Mouse (Mus musculus) MEL-GATA-1-ER (cell line): ENCODE measurements around the gene Gpatch3.

Experiments used
- DNase-seq: peaks from one replicate; pipeline ENCODE4 v3.0.0-alpha.2; 2012; ENCODE audit warnings: low read depth; ENCODE audit errors: extremely low read depth

Gpatch3 gene

DNA sequence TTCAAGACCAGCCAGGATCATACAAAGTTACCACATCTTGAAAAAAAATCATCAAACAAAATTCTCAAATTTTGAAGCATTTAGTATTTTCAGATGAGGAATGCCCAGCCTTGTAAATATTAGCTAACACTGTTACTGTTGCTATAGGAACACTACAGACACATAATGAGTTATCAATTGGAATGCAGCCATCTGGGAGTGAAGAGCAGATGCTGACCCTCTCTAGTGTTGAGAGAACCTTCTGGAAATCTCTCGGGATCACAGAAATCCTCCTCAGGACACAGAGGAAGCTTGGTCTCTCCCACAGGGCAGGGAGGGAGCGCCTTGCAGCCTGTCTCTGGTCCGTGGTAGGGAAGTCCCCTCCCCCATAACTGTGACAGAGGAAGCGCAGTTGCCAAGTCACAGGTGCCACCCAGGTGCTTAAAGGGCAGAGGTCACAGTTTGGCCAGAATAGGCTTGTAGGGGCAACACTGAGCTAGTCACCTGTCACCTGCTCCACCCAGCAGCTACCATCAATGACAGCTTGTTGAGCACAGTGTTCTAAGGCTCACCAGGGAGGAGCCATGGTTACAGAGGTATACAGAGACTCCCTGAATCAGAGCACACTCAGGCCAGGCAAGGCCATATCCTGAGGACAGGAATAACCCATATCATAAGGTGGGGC lies 45.1 kb downstream of the Gpatch3 start:
- DNase-seq = no peak

DNA sequence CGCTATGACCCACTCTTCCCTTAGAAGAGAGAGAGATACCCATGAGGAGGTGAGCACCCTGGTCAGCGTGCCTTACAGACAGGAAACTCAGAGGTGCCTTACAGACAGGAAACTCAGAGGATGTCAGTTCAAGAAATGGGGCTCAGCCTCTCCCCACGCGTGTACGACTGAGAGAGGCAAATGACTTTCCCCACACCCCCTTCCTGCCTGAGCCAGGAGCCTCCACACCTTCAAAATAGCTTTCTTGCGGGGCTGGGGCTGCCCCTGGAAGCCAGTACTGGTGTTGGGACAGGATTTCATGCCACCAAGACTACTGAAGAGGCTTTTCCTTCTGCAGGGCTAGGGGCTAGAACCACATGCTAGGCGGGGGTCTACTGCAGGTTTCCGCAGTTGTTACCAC lies 46.1 kb downstream of the Gpatch3 start:
- DNase-seq = no peak

DNA sequence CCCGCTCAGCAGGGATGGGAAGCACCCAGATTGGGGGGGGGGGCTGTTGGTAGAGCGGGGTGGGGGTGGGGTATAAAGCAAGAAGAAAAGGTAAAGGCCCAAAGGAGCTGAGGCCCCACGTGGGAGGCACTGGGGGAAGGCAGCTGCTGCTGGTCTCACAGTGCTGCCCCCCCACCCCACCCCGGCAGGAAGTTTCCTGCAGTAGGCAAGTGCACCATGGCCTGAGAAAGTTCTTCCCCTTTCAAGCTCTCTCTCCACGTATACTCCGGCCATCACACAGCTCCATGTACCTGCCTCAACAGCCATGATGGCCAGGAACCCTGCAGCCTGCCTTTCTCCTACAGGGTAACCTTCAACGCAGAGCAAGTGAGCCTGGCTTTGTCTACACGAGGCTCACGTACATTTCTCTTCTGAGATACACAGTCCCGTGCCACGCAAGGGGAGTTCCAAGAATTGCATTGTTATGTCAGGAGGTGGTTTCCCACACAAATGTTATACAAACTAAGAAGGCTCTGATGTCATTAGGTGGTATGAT lies 47.7 kb downstream of the Gpatch3 start:
- DNase-seq = no peak

DNA sequence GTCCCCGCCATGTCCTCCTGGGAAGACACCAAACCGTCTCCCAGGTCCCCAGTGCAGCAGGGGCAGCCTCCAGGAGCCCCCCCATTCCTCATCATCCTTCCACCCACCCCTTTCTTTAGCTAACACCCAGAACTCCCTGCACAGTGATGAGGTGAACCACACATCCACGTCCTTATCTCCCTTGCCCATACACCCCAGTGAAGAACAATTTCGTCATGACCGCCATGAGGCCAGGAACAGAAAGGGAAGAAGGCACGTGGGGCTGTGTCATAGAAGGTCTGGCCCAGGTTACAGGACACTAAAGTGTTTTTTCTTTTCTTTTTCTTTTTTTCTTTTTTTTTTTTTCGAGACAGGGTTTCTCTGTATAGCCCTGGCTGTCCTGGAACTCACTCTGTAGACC lies 50.3 kb downstream of the Gpatch3 start:
- DNase-seq = no peak

DNA sequence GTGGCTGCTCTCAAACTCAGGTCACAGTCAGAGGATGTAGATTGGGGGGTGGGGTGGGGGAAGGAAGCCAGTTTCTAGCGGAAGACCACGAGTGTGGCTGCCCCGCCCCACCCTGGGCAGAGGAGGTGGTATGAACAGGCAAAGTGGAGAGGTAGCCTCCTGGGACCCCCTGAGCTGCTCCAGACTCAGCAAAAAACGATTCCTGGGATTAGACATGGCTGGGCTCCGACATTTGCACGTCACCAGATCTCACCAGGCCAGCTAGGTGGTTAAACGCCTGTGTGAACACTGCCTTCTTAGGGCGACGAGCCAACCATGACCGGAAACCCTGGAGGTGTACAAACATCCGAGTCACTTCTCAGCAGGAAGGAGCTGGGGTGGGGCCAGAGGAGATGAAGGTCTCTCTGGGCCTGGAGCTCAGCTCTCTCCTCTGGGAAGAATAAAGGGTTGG lies 51.1 kb downstream of the Gpatch3 start:
- no peak for DNase-seq

DNA sequence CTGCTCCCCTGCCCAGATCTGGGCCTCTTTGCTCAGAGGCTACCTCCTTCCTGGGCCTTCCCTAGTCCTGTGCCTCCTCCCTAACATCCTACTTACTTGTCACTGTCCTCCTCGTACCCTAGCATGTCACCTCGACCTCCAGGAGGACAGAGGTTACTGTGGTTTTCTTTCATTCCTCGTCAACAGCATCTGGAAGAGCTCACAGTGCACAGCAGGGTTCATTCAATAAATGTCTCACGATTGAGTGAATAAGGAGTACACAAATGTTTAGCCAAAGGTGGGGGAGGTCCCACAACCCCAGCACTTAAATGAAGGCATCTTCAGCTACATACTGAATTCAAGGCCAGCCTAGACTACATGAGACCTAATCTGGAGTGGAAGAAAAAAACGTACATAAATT lies 51.7 kb downstream of the Gpatch3 start:
- DNase-seq = no peak

DNA sequence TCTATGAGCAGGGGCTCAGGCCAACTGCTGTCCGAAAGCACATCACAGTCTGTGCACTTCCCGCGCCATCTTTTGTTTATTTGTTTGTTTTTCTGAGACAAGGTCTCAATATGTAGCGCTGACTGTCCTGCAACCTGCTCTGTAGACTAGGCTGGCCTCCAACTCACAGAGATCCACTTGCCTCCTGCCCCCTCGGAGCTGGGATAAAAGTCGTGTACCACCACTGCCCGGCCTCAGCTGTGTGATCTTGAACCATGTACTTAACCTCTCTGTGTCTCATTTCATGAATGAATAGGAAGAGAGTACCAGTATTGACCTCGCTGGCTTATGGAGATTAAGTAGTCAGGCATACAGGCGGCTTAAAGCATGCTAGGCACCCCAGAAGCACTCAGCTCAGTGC lies 52.1 kb downstream of the Gpatch3 start:
- no peak for DNase-seq

DNA sequence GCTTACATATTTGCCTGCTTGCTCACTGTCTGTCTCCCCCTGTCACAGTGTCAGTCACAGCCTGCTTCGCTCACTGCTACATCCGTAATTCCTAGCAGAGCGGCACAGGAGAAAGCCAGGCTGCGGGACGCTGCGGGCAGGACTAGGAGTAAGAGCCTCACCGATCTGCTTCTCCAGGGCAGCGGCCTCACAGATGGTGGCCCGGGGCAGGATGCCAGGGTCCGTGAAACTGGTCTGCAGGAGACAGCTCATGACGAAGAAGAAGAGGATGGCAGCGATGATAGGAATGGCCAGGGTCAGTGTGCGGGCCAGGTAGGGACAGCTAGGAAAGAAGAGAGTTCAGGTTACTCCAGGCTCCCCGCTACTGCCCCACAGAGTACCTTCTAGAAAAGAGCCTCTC lies 52.5 kb downstream of the Gpatch3 start:
- no peak for DNase-seq

DNA sequence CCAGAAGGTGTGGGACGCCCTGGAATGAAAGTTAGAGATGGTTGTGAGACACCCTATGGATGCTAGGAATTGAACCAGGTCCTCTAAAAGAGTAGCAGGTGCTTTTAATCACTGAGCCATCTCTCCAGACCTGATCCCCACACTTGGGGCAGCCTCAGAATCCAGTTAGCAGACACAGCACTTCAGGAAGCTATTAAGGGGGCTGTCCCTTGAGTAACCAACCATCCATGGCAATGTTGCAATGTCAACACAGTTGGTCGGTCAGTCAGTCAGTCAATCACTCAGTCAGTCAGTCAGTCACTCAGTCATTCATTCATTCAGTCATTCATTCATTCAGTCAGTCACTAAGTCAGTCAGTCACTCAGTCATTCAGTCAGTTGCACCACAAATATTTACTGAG lies 54.0 kb downstream of the Gpatch3 start:
- DNase-seq = no peak

DNA sequence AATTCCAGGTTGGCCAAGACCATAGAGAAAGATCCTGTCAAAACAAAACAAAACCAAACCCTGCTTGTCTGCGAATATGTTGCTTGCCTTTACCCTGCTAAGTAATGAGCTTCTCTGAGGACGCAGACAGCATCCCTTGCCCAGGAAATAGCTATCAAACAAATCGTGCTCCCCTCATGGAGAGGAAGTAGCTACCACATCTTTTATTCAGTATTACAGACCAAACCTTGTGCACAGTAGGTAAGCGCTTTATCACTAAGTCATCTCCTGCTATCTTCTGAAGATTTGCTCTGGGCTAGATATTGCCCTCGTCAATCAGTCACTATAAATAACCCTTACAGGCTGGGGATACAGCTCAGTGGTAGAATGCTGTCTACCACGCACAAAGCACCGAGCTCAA lies 54.6 kb downstream of the Gpatch3 start:
- no peak for DNase-seq

DNA sequence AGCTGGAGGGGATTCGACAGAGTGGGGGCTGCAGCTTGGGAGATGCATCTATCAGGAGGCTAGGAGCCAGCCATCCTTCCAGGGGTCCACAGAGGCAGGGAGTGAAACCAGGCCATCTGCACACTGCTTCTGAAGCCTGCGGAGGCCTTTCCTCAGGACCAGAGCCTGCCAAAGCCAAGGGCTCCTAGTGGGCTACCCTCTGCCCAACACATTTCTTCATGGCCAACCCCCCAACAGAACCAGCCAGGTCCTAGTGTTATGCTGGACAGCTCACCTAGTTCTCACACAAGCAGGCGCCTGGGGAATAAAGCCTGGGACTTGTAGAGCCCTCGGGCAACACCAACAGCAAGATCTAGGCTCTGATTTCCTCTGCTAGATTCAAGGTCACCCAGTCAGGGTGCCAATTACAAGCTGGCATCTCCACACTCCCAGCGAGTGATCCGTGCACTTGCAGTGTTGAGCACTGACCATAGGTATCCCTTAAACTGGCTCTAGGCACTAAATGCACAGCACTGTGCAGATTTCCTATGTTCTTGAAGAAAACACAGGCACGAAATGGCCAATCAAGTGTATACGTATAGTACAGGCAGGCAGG lies 55.9 kb downstream of the Gpatch3 start:
- DNase-seq = no peak

DNA sequence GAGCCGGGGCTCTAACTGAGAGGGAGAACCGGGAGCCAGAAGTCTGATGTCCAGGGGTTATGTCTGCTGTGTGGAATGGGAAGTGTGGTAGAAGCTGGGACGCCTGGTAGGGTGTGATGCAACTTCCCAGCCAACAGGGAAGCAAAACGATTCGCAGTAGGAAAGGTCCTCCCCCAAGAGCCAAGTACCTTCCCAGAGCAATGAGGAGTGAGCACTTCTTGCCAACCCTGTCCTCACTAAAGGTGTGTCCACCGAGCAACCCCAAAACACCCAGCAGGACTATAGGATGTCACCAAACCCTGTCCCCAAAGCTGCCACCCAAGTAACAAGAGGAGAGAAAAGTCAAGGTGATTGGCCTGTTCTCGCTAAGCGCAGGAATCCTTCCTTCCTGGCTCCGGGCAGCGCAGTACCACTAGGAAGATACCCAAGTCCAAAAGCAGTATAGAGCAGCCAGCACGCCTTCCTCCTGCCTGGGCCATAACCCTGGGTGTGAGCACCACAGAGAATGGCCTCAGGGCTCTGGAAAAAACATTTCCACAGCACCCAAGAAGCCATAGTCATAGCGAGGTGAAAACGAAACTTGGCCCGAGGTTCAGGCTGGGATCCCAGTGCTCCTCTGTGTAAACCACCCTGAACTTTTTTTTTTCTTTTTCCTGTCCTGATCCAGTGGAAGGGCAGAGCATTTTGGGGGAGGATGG lies 56.7 kb downstream of the Gpatch3 start:
- no peak for DNase-seq

DNA sequence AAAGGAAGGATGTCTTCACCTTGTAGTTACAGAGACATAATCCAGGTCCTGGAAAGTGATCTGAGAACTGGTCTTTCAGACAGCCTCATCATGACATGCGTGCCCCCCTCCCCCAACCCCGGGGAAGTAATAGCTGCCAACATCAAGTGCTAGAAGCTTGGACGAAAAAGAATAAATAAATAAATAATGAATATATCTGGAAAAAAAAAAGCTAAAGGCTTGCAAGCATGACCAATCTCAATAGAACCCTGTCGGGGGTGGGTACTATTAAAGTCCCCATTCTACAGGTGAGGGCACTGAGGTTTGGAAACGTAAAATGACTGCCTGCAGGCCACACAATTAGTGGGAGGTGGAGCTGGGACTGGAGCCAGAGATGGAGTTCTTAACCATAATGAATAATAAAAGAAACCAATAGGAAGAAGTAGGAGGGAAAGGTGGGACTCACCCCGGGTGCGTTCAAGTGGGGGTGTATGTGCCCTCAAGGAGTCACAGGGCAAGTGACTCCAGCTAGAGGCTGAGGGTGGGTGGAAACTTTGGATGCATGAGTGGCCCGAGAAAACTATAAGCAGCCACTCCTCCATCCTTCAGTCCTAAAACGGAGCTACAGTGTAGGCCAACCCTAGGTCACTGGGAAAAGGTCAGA lies 57.3 kb downstream of the Gpatch3 start:
- DNase-seq = no peak

DNA sequence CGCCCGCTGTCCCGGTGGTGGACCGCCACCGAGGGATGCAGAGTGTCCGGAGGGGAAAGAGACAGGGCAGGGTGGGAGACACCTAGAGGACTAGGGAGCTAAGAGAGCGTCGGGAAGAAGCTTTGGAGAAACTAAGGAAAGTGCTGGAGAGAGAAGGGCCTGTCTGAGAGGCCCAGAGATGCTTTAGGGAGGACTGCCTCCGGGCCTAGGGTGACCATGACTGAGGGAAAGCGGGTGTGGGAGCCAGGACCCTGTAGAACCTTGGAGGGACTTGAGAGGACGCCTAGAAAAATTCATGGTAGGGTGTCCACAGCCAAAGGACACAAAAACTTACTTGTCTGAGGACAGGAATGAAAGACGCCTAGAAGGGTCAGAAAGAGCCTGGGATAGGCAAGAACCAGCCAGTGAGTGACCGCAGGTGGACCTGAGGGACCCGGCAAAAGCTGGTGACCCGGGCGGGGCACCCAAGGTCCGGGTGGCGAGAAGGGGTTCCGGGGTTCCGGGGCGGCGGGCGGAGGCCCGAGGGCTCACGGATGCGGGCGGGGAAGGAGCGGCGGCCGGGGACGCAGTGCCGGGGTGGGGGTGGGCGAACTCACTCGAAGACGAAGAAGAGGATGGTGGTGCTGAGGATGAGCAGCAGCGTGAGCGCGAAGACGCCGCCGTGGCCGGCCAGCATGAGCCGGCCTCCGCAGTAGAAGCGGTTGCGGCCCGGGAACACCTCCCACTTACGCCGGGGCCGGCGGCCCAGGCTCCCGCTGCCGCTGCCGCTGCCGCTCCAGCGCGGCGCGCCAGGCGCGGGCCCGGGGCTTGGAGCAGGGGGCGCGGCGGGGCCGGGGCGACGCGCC lies 58.2 kb downstream of the Gpatch3 start:
- no peak for DNase-seq

DNA sequence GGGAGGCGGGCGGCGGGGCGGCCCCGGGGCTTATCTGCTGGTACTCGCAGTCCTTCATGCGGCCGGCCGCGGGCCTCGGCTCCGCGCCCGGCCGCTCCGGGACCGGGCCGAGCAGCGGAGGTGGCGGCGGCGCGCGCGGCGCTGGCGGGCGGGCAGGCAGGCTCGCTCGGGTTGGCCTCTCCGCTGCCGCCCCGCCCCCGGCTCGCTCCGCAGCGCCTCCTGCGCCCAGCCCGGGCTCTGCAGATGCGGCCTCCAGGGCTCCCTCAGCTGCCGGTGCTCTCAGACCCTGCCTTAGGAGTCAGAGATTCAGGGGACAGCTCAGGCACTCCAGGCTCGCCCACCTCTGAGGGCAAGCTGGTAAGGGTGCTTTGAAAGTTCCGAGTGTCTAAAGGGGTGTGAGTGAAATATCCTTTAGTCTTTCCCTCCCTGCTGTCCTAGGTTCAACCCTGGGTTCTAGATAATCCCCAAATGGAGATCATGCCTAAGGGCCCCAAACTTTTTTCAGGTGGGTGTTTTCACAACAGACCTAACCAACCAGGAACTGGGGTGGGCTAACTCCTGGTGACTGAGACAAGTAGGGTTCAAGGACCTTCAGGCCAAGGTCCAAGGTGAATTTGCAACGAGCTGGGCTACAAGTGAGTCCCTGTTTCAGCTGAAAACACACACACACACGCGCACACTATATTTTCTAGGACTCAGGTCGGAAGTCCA lies 58.9 kb downstream of the Gpatch3 start:
- peak; percentile 38 for DNase-seq
